Mouse (Mus musculus) kidney, postnatal 10 days (tissue): ENCODE measurements around the gene Elovl3.
"Not testable (repeated sequence)": the region's sequence is repeated elsewhere in the genome, so short reads cannot be mapped to it uniquely, and the experiment has no call there.

Source experiments
- DNase-seq: peaks from one replicate; pipeline ENCODE4 v3.0.0; 2021; ENCODE audit warnings: mixed read lengths

Elovl3 gene

DNA sequence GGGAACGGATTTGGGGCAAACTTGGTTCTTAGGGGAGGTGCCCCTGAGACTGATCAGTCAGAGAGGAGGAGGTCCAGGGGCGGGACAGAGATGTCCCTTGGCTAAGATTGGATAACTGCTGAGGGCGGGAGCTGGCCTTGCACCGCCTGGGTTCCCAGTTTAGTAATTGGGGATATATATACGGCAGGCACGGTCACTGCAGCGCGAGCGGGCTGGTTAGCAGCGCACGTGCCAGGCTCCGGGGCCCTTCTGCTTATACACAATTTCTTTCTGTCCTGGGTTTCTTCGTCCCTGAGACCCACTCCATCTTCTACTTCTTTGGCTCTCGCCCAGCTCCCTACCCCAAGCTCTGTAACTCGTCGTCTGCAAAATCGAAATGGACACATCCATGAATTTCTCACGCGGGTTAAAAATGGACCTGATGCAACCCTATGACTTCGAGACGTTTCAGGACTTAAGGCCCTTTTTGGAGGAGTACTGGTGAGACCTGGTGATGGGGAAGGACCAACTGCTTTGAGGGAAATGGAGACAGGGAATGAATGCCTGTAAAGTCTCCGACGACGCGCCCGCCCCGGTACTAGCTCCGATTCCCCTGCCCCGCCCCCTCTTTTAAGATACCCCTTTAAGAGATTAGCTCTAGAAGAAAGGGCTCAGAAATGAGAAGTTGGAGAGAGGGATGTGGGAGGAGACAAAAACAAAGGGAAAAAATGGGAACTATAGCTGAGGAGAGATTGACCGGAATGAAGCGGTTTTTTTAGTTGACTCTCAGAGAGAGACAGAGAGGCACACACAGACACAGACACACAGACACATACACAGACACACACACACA lies at the start of gene Elovl3:
Elovl3 (plus strand) TSS at position 204 of the 832 bp plus-strand sequence.
- DNase-seq = peak; percentile 52

DNA sequence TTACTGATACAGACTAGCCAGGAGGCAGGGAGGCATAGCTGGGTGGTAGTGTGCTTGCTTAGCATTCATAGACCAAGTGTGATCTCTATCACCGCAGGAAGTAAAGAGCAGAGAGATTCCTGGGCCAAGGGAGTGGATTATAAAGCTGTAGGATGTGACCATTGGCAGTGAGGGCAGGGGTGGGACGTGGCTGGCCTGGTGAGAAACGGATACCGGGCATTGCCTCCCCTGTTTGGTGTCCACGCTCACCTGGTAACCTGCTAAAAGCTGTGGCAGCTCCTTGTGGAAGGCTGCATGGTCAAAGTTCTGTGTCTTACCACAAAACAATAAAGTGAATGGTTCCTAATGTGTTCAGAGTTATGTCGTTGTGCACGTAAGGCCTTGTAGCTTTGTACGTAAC lies 46.5 kb upstream of the Elovl3 start:
- DNase-seq = no peak

DNA sequence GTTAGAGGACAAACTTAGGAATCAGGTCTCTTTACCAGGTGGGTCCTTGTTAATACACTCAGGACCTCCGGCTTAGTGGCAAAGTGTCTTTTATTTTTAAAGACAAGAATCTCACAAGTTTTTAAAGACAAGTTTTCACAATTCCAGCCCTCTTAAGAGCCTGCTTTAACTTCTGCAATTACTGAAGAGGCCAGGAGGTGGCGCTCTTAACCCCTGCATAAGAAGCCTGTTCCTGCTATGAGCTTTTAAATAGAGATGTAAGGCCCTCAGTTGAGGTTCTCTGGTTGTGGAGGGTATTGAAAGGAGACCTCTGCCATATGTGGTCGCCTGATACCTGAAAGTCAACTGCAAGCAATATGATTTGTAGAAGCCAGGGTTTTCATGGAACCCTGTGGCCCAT lies 45.4 kb upstream of the Elovl3 start:
- peak; percentile 75 for DNase-seq

DNA sequence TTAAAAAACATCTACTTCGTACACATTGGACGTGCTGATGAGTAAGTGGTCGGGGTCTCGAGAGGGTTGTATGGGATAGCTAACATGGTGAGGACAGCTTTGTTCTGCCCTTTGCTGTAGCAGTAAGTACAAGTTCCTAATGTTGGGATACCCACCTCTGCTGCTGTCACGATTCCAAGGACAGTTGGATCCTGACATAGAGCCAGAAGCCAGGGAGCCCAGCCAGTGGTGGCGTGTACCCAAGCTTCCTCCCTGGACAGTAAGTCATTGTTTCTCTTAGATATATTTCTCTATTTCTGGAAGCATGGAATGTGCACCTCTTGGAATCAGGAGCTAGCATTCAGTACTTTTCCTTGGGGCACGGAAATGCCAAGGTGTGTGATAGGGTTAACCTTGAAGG lies 43.8 kb upstream of the Elovl3 start:
- no peak for DNase-seq

DNA sequence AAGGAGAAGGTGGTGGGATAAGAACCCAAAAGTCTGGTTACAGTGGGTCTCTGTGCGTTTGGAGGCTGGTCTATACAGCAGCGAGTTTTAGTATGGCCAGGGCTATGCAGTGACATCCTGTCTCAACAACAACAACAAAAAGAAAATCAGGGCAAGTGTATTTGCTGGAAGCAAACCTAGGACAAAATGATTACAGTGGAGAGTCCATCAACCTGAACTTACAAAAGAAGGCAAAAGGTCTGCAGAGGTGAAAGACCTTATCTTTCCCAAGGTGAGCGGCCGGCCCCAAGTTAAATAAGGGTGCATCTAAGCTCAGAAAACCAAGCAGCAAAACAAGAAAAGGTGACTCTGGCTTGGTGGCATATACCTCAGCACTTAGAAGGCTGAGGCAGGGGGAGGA lies 40.1 kb upstream of the Elovl3 start:
- DNase-seq = no peak

DNA sequence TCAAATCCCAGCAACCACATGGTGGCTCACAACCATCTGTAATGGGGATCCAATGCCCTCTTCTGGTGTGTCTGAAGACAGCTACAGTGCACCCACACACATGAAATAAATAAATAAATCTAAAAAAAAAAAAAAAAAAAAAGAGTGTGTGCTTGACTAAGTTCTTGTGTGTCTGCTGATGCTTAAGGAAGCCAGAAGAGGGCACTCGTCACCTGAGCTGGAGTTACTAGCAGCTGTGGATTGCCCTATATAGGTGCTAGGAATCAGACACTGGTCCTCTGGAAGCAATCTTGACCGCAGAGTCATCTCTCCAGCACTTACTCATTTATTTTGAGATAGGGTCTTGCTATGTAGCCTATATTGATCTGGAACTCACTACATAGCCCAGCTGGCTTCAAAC lies 37.6 kb upstream of the Elovl3 start:
- no peak for DNase-seq

DNA sequence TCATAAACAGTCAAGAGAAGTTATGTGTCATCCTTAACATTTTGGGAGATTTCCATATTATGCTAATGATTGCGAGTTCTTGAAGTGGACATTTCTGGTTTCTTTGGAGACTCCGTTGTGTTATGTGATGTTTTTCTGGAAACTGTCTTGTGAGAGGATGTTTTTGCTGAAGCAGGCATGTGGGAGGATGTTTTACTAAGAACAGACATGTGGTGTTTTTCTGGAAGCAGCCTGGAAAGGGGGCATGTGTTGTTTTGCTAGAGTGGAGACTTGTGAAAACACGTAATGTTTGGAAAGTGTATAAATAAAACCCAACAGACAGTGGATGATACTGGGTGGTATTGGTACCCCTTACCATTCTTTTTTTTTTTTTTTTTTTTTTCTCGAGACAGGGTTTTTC lies 36.4 kb upstream of the Elovl3 start:
- no peak for DNase-seq

DNA sequence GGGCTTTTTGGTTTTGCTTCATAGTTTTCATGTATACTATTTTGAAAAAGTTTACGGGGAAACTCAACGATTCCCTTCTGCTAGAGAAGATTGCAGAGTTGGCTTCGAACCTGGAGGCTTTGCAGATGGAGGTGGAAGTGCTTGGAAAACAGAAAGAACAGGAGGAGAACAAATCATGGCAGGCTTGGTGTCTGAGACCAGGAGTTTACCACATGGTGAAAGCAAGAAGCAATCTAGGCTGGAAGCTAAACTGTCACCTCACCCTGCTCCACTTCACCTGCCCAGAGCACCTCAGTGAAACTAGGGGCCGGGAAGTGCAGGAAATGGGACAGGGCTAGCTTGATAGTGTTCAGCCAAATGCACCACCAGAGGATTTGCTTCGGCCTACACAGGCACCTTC lies 35.3 kb upstream of the Elovl3 start:
- no peak for DNase-seq

DNA sequence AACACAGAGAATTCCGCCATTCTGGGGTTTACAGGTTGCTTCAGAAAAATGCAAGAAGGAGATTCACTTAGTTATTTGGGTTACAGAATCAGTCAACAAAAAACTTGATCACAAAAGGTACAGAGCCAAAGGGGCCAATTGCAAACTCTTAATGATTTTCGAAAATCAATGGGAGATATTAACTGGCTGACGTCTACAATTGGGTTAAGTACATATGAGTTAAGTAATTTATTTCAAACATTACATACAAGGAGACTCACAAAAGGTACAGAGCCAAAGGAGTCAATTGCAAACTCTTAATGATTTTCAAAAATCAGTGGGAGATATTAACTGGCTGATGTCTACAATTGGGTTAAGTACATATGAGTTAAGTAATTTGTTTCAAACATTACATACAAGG lies 32.1 kb upstream of the Elovl3 start:
- no peak for DNase-seq

DNA sequence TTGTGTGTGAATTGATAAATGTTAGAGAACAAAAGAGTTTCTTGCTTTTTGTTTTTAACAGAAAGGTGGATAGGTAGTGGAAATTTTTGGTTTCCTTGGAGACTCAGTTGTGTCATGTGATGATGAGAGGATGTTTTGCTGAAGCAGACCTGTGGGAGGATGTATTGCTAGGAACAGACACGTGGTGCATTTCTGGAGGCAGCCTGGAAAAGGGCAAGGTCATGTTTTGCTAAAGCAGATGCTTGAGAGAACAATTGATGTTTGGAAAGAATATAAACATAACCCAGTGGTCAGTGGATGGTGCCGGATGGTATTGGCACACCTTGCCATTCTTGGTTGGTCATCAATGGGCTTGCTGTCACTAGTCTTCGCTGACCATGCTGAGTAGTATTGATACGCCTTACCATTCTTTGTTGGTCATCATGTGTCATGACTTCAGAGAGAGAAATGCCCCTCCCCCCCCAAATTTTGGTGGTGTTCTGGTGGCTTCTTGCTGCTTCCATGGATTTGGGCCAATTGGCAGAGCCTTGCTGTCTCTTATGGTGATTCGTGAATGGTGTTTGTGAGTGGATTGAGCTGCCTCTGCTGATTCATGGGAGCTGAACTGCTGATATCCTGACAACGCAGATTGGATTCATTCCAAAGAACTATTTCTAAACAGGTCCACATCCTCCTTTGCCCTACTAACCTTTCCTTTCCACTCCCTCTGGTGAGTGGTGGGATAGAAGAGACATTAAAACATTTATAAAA lies 28.1 kb upstream of the Elovl3 start:
- no peak for DNase-seq

DNA sequence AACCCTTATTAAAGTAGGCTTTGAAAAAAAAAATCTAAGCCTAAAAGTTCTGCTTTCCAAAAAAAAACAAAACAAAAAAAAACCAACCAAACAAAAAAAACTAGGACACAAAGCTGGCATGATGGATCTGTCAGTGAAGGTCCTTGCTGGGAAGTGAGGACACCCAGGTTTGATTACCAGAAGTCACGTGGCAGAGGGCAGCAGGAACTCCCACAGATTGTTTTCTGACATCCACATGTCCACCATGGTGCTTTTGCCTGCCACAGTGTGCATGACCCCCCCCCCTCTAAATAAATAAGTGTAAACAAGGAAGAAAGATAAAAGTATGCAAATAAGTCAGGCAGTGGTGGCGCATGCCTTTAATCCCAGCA lies 27.5 kb upstream of the Elovl3 start:
- DNase-seq = no peak

DNA sequence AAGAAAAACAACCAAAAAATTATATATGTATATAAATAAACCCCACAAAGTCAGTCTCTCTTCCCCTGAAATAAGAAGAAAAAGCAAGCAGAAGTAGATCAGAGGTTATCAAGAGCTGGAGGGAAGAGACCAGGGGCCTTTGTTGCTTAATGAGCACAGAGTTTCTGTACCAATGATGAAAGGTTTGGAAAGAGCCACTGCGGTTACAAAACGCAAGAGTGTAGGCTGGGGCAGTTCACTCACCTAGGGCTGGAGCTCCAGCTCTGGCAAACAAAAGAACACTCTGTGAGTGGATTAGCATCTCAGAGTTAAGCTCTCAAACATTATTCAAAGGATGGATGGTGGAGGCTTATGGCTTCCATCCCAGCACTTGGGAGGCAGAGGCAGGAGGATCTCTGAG lies 21.5 kb upstream of the Elovl3 start:
- DNase-seq = no peak

DNA sequence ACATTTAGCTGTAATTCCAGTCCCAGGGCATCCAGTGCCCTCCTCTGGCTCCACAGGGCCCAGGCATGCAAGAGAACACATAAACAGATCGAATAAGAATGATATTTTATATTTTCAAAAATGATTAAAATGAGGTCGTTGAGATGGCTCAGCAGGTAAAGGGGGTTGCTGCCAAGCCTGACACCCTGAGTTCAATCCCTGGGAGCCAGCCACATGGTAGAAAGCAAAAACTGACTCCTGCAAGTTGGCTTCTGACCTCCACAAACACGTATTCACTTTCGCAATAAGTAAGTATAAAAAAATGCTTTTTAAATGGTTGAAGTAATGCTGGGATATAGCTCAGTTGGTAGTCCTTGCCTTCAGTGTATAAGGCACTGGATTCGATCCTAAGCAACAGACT lies 20.9 kb upstream of the Elovl3 start:
- DNase-seq = no peak

DNA sequence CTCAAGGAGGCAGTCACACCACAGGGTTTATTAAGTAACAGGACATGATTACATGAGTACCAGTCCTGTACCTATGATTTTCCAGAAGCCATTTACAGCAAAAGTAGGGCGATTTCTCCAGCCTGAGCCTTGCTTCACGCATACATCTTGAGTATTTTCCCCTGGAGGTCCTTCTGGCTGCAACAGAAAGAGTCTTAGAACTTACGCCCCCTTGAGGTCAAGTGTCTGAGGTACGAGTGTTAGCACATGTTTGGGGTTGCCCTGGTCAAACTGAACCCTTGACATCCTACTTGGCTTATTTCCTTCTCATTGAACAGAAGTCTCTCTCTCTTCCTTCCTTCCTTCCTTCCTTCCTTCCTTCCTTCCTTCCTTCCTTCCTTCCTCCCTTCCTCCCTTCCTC lies 17.1 kb upstream of the Elovl3 start:
- no peak for DNase-seq

DNA sequence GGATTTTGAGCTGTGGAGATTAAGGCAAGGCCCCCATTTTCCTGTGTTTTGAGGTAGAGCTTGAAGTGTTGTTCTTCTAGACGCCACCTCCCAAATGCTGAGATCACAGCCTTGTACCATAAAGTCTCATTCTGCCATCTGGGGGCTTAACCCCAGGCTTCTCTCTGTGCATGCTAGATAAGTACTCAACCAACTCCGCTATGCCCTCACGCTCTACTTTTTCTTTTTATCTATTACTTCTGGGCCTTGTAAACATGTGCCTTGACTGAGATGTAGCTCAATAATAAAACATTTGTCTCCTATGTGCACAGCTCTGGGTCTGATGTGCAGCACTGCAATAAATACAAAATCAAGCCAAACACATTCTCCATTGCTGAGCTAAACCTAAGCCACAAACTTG lies 12.2 kb upstream of the Elovl3 start:
- no peak for DNase-seq

DNA sequence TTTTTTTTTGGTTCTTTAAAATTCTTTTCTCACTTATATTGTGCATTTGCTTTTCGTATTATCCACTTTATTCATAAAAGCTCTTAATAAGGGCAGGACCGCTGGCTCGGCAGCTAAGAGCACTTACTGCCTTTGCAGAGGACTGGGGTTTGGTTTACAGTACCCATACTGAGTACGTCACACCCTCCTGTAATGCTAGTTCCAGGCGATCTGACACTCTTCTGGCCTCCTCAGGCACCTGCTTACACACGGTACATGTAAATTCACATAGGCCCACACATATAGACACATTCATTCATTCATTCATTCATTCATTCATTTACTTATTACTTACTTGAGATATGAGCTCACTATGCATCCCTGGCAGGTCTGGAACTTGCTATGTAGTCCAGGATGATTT lies 10.8 kb upstream of the Elovl3 start:
- DNase-seq = no peak

DNA sequence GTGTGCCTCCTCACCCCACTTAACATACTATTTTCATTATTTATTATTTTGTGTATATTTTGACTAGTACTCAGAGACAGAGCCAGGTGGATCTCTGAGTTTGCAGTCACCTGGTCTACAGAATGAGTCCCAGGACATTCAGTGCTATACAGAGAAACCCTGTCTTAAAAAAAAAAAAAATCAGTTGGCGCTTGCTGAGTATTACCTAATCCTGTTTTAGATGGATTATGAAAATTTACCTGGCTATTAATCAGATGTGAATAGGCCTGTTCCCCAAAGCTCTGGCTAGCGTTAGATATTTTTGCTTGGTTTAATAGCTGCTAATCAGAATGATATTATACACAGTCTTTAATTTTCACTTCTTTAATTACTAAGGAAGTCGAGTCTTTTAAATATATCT lies 7.8 kb upstream of the Elovl3 start:
- DNase-seq = no peak

DNA sequence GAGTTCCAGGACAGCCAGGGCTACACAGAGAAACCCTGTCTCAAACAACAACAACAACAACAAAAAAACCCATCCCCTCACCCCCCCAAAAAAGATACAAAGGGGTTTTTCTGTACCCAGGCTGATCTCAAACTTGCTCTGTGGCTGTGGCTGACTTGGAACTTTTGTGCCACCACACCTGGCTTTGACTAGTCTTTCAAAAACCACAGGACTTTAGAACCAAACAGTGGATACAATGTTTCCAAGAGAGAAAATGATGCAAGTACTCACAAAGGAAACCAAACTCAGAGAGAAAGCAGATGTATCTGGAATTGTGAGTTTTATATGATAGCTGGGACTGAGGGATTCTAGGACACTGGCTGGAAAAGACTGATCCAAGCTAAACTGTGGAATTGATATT lies 7.0 kb upstream of the Elovl3 start:
- DNase-seq = no peak

DNA sequence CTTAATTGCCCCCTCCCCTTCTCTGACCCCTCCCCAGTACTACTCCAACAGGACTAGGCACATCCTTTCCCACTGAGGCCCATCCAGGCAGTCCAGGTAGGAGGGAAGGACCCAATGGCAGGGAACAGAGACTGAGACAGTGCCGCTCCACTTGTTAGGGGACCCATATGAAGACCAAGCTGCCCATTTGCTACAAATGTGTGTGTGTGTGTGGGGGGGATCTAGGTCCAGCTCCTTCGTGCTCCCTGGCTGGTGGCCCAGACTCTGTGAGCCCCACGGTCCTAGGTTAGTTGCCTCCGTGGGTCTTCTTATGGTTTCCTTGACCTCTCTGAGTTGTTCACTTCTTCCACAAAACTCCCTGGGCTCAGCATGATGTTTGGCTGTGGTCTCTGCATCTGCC lies 5.4 kb upstream of the Elovl3 start:
- no peak for DNase-seq

DNA sequence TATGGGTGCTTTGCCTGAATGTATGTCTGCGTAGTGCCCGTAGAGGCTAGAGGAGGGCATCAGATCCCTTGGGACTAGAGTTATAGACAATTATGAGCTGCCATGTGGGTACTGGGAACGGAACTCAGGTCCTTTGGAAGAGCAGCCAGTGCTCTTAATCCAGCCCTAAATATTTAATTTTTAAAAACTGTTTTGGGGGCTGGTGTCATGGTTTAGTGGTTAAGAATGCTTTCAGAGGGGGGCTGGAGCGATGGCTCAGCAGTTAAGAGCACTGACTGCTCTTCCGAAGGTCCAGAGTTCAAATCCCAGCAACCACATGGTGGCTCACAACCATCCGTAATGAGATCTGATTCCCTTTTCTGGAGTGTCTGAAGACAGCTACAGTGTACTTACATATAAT lies 2.0 kb upstream of the Elovl3 start:
- DNase-seq = not testable (repeated sequence)

DNA sequence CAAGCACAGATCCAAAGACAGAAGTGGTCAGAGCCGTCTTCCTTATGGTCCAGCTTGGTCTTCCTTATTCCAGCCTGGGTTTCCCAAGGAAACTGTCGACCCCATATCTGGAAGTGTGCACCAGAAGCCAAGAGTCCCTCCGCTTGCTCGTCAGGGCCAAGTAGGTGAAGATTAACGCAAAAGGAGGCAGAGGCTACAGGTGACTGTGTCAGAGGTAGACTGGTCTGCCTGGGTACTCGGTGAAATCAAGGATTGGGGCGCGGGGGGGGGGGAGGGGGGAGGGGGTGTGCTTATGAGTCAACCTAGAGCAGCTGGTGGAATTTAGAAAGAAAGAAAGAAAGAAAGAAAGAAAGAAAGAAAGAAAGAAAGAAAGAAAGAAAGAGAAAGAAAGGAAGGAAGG lies 414 bp upstream of the Elovl3 start:
- DNase-seq = no peak

DNA sequence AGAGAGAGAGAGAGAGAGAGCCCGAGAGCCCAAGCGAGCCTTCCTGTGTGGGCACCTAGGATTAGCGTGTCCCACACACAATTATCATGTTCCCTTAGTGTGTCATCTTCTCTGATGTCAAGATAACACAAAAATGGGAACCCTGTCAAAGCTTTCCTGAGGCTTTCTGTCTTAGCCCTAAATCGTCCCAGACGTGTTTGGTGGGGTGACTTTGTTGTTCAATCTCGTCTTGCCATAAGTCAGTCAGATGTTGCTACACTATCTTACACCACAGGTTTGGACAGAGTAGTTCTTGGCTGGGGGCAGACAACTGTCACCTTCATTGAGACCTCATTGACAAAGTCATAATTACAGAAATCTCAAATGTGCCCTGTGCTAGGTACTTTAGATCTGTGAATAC lies 880 bp downstream of the Elovl3 start:
- no peak for DNase-seq

DNA sequence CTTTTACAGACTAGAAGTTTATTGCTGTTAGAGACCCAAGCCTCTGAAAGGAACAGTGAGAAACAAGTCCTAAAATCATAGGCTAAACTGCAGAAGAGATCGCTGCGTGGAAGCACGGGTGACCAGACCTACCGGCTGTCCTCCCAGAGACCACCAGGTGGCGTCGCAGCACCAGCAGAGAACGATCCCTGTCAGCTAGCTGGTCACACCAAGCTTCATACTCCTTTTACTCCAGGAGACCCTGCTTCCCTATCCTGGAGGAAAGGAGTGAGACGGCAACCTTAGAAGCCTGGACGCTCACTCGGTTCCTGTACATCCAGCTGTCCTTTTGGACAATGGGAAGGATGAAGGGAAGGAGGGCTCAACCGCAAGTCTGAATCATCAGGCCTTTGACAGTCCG lies 3.6 kb downstream of the Elovl3 start:
- peak; percentile 96 for DNase-seq

DNA sequence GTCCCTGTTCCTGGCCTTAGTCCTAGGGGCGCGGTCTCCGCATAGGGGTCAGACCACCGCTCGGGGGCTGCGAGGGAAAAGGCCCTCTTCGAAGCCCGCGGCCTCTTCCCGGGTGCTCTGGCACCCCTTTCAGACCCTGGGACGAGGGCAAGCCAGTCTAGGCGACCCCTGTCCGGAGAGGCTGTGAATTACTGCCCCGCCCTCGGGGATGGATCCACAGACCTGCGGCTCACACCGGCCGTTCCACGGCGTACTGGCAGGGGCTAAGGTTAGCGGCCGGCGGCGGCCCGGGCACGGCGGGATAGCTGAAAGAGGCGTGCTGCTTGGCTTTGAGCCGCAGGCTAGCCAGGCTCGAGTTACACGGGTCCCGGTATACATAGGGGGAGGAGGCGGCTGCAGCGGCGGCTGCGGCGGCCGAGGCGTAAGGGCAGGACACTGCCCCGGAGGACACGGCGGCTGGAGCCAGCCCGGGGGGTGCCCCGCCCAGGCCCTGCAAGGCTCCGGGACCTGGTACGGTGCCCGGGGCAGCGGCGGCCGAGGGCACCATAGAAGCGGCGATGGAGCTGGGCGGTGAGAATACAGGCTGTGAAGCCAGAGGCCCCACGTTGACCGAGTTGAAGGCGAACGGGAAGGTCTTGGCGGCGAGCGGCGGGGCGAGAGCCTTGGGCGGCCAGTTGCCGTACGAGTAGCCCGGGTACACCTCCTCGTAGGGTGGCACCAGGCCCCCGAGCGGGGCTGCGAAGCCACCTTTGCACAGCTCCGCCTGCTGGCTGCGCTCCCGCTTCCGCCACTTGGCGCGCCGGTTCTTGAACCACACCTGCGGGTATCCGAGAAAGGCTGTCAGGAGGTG lies 4.3 kb downstream of the Elovl3 start:
- peak; percentile 75 for DNase-seq
